12 mouse cellular contexts compared by ENCODE assay signal in genomic region chr2:4978091-4978490, GRCm38 (mm10). TPM values are rescaled to one million over a fixed set of nuclear protein-coding genes. Genes with fewer than 3 reads are reported as not detected.
DNase-seq lines count a peak whose midpoint lies in the region; ATAC-seq and TF ChIP-seq lines count a peak whose summit lies in the region.
"Had no signal": no experiment of that assay in that cellular context is flagged by ENCODE, and none has a peak within 500 bp of the region (broad histone marks: within the 10 kb centered on the region; RNA-seq: fewer than 3 reads in every experiment).

No protein-coding gene starts in this region.

- H3K4me1 ChIP-seq in lung, embryonic 14.5 days (ENCODE audit: insufficient read depth), result no peaks in the 10 kb centered on the region
- H3K4me1 ChIP-seq: midbrain, embryonic 12.5 days had no signal

- no peak for ATAC-seq in lung, embryonic 14.5 days (ENCODE audit: insufficient read depth)
- no peak for ATAC-seq in granulocyte monocyte progenitor cell, adult 5-6 weeks (replicated peaks; ENCODE audit: poor library complexity, severe bottlenecking)

- peak; percentile 12 for DNase-seq in lung, embryonic 14.5 days
- DNase-seq in lung, adult 18-20 months, result no peak
- peak; percentile 22 to 49 for DNase-seq in cerebellum, postnatal 25 days
- DNase-seq in forelimb bud, embryonic 11.5 days (ENCODE audit: low read depth, low spot score), result peak; percentile 43
- DNase-seq in mesoderm, embryonic 11.5 days (ENCODE audit: low read depth, low spot score), result peak; percentile 30
- no peak for DNase-seq in kidney, postnatal 14 days
- DNase-seq: adrenal gland, postnatal 10 days; kidney, adult 18-20 months had no signal

- H3K4me2 ChIP-seq in lung, embryonic 14.5 days, result no peak overlapping the region
- H3K4me2 ChIP-seq: heart, embryonic 12.5 days; midbrain, embryonic 12.5 days had no signal

- no peak for TF ChIP-seq CTCF in lung, embryonic 14.5 days (IDR thresholded peaks at IDR 0.05; ENCODE audit: low read depth)

- no peaks in the 10 kb centered on the region for H3K9me3 ChIP-seq in lung, embryonic 14.5 days (ENCODE audit: low read depth, low read length)
- H3K9me3 ChIP-seq: heart, embryonic 12.5 days; midbrain, embryonic 12.5 days had no signal

- no peak overlapping the region for H3K4me3 ChIP-seq in lung, embryonic 14.5 days (ENCODE audit: low read depth, low read length)
- H3K4me3 ChIP-seq: heart, embryonic 12.5 days; midbrain, embryonic 12.5 days had no signal

- H3K27ac ChIP-seq in lung, embryonic 14.5 days (ENCODE audit: low read depth), result no peak overlapping the region
- H3K27ac ChIP-seq: midbrain, embryonic 12.5 days had no signal

- 23% methylated on average over 8 of the region's 8 CpGs for WGBS in lung, embryonic 14.5 days

- no peaks in the 10 kb centered on the region for H3K27me3 ChIP-seq in lung, embryonic 14.5 days (ENCODE audit: insufficient read depth, low read length)
- H3K27me3 ChIP-seq: midbrain, embryonic 12.5 days had no signal

- no peak overlapping the region for H3K9ac ChIP-seq in lung, embryonic 14.5 days
- H3K9ac ChIP-seq: heart, embryonic 12.5 days; midbrain, embryonic 12.5 days had no signal

- H3K36me3 ChIP-seq in lung, embryonic 14.5 days (ENCODE audit: insufficient read depth), result no peaks in the 10 kb centered on the region
- H3K36me3 ChIP-seq: heart, embryonic 12.5 days; midbrain, embryonic 12.5 days had no signal

RNA-seq across cellular contexts. Expression of gene Ucma, which starts 2.2 kb away (rescaled TPM):
- not detected in 2 replicates for polyA plus RNA-seq in lung, embryonic 14.5 days (2014; fragmentation: Nextera tagmentation; extraction: Ambion mirVana)
- not detected in 2 replicates for total RNA-seq in granulocyte monocyte progenitor cell, adult 5-6 weeks (2014; fragmentation: Nextera tagmentation)
- not detected in 2 replicates for total RNA-seq in granulocyte monocyte progenitor cell, adult 5-6 weeks (2017)
- total RNA-seq: adrenal gland, postnatal 10 days; liver, adult 2 months had no signal
- polyA plus RNA-seq: heart, embryonic 12.5 days; liver, adult 2 months; midbrain, embryonic 12.5 days had no signal

RNA-seq across cellular contexts. Expression of gene Mcm10, which starts 34.5 kb away (rescaled TPM):
- polyA plus RNA-seq in lung, embryonic 14.5 days (2014; fragmentation: Nextera tagmentation; extraction: Ambion mirVana), result 50.3 and 52.3 TPM in 2 replicates
- 71.2 and 82.0 TPM in 2 replicates for total RNA-seq in granulocyte monocyte progenitor cell, adult 5-6 weeks (2014; fragmentation: Nextera tagmentation)
- total RNA-seq in granulocyte monocyte progenitor cell, adult 5-6 weeks (2017), result 74.6 and 98.7 TPM in 2 replicates

RNA-seq across cellular contexts. Expression of gene Phyh, which starts 59.3 kb away (rescaled TPM):
- polyA plus RNA-seq in lung, embryonic 14.5 days (2014; fragmentation: Nextera tagmentation; extraction: Ambion mirVana), result 46.4 and 52.6 TPM in 2 replicates
- 53.7 and 58.0 TPM in 2 replicates for total RNA-seq in granulocyte monocyte progenitor cell, adult 5-6 weeks (2014; fragmentation: Nextera tagmentation)
- total RNA-seq in granulocyte monocyte progenitor cell, adult 5-6 weeks (2017), result 39.0 and 48.8 TPM in 2 replicates

Comparison
In these comparisons a context has a peak if more than half of its experiments do, and no peak if none do; other contexts are left out.
1. DNase-seq: peak in lung, embryonic 14.5 days (single experiment), cerebellum, postnatal 25 days (2 of 2), forelimb bud, embryonic 11.5 days (single experiment) and mesoderm, embryonic 11.5 days (single experiment); none in lung, adult 18-20 months (0 of 2) and kidney, postnatal 14 days (single experiment).